Mouse (Mus musculus) olfactory bulb, adult 2 months (tissue): ENCODE measurements at regions not wholly inside any gene's neighbourhood (a gene's known extent, or its start where the extent isn't known, plus 50 kb on each side); places are given as distances from the start of the nearest gene placed in this dataset.

Source experiments
- CTCF ChIP-seq: fragments of 200-500 bp; IDR thresholded peaks from 2 replicates; pipeline ENCODE4 v1.5.1; 2012; ENCODE audit warnings: low read depth, mild to moderate bottlenecking, low read length, moderate library complexity; ENCODE audit not compliant: insufficient read depth
- POLR2A ChIP-seq: fragments of 200-500 bp; IDR thresholded peaks from 2 replicates; pipeline ENCODE4 v1.6.1; 2012; ENCODE audit warnings: mild to moderate bottlenecking, low read depth, low read length, moderate library complexity; ENCODE audit not compliant: insufficient read depth

DNA sequence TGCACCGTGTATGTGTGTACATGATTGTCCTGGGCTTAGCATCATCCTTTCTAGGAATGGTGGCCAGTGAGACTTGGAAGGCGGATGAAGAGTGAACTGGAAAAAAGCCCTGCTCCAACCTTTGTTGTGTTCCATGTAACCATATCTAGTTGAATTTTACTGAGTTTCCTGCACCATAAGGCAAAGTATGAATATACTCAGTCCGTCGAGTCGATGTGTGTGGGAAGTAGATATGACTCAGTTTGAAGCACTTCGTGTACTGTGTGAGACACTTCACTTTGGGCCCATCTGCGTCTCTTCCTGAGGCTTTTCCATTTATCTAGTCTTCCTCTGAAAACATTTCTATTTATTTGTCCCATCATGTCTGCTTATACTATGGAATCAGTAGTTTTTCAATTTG, 139.5 kb upstream of the Sp8 start:
- TF ChIP-seq POLR2A (no peak), CTCF (no peak)
